Mouse (Mus musculus) granulocyte monocyte progenitor cell, adult 5-6 weeks (primary cell): ENCODE results near the gene Lhx5. TPM values are rescaled to one million over a fixed set of nuclear protein-coding genes. Genes with fewer than 3 reads are reported as not detected.

Source experiments
- total RNA-seq, 2 experiments: library from RNA; stranded (forward) in 1 of 2; stranded (reverse) in 1 of 2; fragments of 200-712, 200-1000 nt in 1 of 2; fragments of >200 nt in 1 of 2; fragmentation: Nextera tagmentation in 1 of 2; gene quantifications; 2 replicates each; pipeline ENCODE4 v1.2.3; 2014 to 2017

Gene Lhx5
- total RNA-seq, 2 experiments from 2014 or later, result not detected

Other genes starting within 250 kb of the Lhx5 start
- 1.3 and 3.5 TPM in 2 replicates for gene Sdsl, start 41.1 kb downstream of the Lhx5 start, total RNA-seq (2014; fragmentation: Nextera tagmentation)
- 2.4 and 2.8 TPM in 2 replicates for gene Sdsl, start 41.1 kb downstream of the Lhx5 start, total RNA-seq (2017)
- gene Sds, start 44.8 kb downstream of the Lhx5 start, total RNA-seq (2014; fragmentation: Nextera tagmentation), result not detected in 2 replicates
- gene Sds, start 44.8 kb downstream of the Lhx5 start, total RNA-seq (2017), result not detected in 2 replicates
- gene Plbd2, start 71.9 kb downstream of the Lhx5 start, total RNA-seq (2014; fragmentation: Nextera tagmentation), result 18.2 and 20.8 TPM in 2 replicates
- gene Plbd2, start 71.9 kb downstream of the Lhx5 start, total RNA-seq (2017), result 8.9 and 9.4 TPM in 2 replicates
- gene Slc8b1, start 79.5 kb downstream of the Lhx5 start, total RNA-seq (2014; fragmentation: Nextera tagmentation), result 24.9 and 38.3 TPM in 2 replicates
- 30.1 and 31.8 TPM in 2 replicates for gene Slc8b1, start 79.5 kb downstream of the Lhx5 start, total RNA-seq (2017)
- 28.8 and 41.5 TPM in 2 replicates for gene Tpcn1, start 157.0 kb downstream of the Lhx5 start, total RNA-seq (2014; fragmentation: Nextera tagmentation)
- 12.7 and 14.1 TPM in 2 replicates for gene Tpcn1, start 157.0 kb downstream of the Lhx5 start, total RNA-seq (2017)
- gene Iqcd, start 157.3 kb downstream of the Lhx5 start, total RNA-seq (2014; fragmentation: Nextera tagmentation), result not detected in 2 replicates
- not detected in 2 replicates for gene Iqcd, start 157.3 kb downstream of the Lhx5 start, total RNA-seq (2017)
- 3.0 and 5.3 TPM in 2 replicates for gene Rita1, start 180.9 kb downstream of the Lhx5 start, total RNA-seq (2014; fragmentation: Nextera tagmentation)
- 1.8 and 3.9 TPM in 2 replicates for gene Rita1, start 180.9 kb downstream of the Lhx5 start, total RNA-seq (2017)
- 21.5 and 27.9 TPM in 2 replicates for gene Ddx54, start 181.0 kb downstream of the Lhx5 start, total RNA-seq (2014; fragmentation: Nextera tagmentation)
- 33.1 and 38.7 TPM in 2 replicates for gene Ddx54, start 181.0 kb downstream of the Lhx5 start, total RNA-seq (2017)
- not detected in 2 replicates for gene Cfap73, start 202.5 kb downstream of the Lhx5 start, total RNA-seq (2014; fragmentation: Nextera tagmentation)
- not detected in 2 replicates for gene Cfap73, start 202.5 kb downstream of the Lhx5 start, total RNA-seq (2017)
- not detected in 2 replicates for gene Rasal1, start 217.1 kb downstream of the Lhx5 start, total RNA-seq (2014; fragmentation: Nextera tagmentation)
- not detected in 2 replicates for gene Rasal1, start 217.1 kb downstream of the Lhx5 start, total RNA-seq (2017)